Mouse (Mus musculus) adrenal gland, adult 2 months (tissue): ENCODE results near the gene H2-Q10. TPM values are rescaled to one million over a fixed set of nuclear protein-coding genes. Genes with fewer than 3 reads are reported as not detected.
A peak's percentile ranks its signal among the peaks of the same experiment; 100 is the strongest.
"Not testable (repeated sequence)": the region's sequence is repeated elsewhere in the genome, so short reads cannot be mapped to it uniquely, and the experiment has no call there.

Experiments used
- DNase-seq: peaks from one replicate; pipeline ENCODE4 v3.0.0; 2021
- polyA plus RNA-seq: library from polyadenylated mRNA; depleted of rRNA; stranded (reverse); fragments of >200 nt; gene quantifications from 2 replicates; pipeline ENCODE4 v1.2.3, GENCODE M21; 2012
- total RNA-seq, 2 experiments: library from RNA; stranded (reverse); gene quantifications; 2 replicates each; pipeline ENCODE4 v1.2.3; 2021

Gene H2-Q10
- total and polyA plus RNA-seq, 3 experiments = 3.0 to 46.4 (median 11.9) TPM

DNA sequence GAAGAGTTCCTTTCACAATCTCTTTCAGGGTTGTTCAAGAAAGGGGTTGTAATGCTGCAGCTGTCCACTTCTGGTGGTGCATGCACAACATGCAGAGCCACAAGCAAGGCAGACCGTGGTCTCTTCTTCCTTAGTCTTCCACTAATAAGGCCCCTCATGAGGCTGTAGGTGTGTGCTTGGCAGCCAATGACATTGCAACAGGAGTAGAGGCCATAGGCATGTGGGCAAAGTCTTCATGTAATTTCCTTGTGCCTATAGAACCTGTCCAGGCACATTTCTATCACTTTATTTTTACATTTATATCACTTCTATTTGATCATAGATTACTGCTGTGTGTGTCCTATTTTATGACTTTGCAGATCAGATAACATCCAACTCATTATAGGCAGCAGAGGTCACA is 11.6 kb upstream of the H2-Q10 start:
- not testable (repeated sequence) for DNase-seq

GRCm38 (mm10) chr17:35460513-35461341 is 9.2 kb upstream of the H2-Q10 start:
- not testable (repeated sequence) for DNase-seq

- DNase-seq = not testable (repeated sequence)
Observed at GRCm38 (mm10) chr17:35465651-35466050, 4.2 kb upstream of the H2-Q10 start.

- not testable (repeated sequence) for DNase-seq
Observed at GRCm38 (mm10) chr17:35468936-35469335, 953 bp upstream of the H2-Q10 start.

GRCm38 (mm10) chr17:35484066-35484465 is 14.2 kb downstream of the H2-Q10 start:
- DNase-seq = peak; percentile 50

DNA sequence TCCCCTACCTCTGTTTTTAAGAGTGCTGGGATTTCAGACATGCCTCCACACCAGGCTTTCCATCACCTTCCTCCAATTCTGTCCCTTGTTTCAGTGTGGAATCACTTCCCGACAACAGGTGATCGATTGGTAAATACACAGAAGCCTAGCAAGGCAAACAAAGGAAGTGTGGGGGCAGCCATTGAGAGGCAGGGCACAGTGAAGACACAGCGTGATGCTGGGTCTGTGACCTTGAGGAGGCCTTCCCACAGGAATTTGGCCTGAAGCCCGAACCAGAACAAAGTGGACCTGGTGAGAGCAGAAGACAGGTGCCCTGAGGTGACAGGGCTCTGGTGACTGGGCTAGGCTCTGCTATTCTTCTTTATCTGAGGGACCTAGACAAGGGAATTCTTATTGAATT is 15.8 kb downstream of the H2-Q10 start:
- DNase-seq = peak; percentile 20

- DNase-seq = no peak
Observed at GRCm38 (mm10) chr17:35486726-35487125, 16.8 kb downstream of the H2-Q10 start.

DNA sequence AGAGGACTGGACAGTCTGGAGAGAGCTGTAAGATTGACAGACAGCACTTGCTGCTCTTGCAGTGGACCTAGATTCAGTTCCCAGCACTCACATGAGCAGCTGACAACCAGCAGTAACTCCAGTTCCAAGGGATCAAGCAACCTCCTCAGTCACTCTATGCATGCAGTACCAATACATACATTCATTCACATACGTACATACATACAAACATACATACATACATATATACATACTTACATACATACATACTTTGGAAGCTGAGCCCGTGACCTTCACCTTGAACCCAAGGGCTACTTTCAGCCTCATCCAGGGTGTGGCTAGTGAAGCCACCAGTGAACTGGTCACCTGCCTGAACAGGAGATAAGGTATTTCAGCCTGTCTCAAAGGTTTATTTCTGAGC is 18.2 kb downstream of the H2-Q10 start:
- no peak for DNase-seq

DNA sequence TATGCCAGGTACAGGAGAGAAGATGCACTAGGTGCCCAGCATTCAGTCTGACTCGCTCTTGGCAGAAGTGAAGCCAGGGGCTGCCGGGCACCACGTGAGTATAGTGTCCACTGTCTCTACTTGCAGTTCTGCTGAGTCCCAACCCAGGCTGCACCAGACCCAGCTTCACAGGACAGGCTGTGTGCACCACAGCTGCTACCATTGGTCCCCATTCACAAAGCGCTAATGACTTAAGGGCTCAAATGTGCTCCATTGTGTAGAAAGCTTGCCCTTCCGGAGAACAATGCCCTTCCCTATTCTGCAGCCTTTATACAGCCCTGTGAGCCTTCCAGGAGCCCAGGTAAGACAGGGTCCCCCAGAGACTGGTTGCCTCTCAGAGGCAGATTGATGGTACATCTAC is 20.4 kb downstream of the H2-Q10 start:
- DNase-seq = no peak

DNA sequence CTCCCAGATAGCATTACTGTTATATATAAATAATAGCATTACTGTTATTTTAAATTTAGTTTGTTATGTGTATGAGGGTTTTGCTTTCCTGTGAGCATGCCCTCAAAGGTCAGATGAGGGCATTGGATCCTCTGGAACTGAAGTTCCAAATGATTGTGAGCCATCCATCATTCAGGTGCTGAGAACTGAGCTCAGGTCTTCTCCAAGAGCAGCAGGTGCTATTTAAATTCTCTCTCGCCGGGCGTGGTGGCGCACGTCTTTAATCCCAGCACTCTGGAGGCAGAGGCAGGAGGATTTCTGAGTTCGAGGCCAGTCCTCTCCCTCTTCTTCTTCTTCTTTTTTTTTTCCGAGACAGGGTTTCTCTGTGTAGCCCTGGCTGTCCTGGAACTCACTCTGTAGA is 27.2 kb downstream of the H2-Q10 start:
- DNase-seq = no peak

DNA sequence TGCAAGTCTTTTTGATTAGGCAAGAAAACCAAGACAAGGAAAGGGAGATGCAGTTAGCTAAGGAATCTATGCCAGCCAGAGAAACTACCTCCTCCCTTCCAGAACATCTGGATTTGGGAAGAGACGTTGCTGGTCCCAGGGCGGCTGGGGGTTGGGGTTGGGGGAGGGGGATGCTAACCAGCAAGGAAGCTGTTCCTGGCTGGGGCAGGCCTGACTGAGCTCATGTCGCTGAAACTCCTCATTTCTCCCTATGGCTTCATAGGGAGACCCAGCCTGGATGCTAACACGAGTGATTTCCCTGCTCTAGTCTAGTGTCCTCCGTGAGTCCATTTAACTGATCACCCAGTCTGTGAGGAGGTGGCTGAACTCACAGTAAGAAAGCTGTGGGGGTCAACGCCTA is 32.3 kb downstream of the H2-Q10 start:
- no peak for DNase-seq

DNA sequence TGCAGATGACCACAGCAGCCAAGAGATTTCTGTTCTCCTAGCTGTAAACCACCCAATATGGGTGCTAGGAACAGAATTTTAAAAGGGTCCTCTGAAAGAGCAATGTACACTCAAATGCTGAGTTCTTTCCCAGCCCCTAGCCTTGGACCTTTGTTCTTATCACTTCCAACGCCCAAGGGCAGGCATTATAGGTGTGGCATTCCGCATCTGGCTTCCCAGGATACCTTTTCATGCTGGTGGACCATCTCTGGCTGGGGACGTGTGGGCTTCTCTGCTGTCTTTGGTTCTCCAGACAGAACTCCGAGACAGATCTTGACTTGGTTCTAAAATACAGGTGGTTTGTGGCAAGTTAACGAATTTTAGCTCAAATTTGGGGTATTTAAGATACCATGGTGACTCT is 32.9 kb downstream of the H2-Q10 start:
- no peak for DNase-seq

GRCm38 (mm10) chr17:35503849-35504248 is 34.0 kb downstream of the H2-Q10 start:
- no peak for DNase-seq

DNA sequence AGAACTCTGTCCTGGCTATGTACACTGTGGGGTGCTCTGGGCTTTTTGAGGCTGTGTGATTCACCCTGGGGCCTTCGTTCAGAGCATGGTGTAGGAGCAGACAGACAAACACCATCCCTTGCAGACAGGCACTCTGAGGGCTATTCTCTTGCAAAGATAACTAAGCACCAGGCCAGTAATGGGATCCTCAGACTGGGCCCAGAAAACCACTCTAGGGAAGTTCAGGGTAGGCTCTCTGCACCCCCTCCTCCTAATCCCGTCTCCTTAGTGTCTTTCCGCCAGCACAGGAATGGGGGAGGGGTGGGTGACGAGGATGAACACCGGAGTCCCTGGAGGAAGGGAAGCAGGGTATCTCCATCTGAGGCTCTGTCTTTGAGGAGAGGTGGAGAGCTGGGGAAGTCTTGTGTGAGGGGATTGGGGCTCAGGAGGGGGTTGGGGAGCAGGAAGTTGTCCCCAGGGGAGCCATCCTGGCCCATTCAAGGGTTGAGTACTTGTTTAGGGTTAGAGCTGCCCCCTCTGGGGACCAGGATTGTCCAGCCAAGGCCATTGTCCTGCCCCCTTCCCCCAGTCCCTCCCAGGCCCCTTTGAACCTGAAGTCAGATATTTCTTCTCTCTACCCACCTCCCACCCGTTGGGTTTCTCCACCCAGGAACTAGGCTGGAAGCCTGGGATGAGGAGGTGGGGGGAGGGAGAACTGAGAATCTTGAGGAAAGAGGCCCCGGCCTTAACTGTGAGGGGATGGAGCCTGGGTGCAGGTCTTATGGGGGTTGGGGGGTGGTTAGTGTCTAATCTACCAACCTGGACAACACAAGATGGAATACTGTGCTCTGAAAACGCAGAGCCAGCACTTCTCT is 35.0 kb downstream of the H2-Q10 start:
- DNase-seq = no peak

DNA sequence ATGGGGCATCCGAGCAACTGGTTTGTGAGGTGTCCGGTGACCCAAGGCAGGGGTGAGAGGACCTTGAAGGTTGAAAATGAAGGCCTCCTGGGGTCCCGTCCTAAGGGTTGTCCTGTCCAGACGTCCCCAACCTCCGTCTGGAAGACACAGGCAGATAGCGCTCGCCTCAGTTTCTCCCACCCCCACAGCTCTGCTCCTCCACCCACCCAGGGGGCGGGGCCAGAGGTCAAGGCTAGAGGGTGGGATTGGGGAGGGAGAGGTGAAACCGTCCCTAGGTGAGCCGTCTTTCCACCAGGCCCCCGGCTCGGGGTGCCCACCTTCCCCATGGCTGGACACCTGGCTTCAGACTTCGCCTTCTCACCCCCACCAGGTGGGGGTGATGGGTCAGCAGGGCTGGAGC is 35.9 kb downstream of the H2-Q10 start, which contains the start of gene Pou5f1:
Gene Pou5f1 (plus strand): TSS at position 243 of the 400 bp plus-strand sequence.
- no peak for DNase-seq

DNA sequence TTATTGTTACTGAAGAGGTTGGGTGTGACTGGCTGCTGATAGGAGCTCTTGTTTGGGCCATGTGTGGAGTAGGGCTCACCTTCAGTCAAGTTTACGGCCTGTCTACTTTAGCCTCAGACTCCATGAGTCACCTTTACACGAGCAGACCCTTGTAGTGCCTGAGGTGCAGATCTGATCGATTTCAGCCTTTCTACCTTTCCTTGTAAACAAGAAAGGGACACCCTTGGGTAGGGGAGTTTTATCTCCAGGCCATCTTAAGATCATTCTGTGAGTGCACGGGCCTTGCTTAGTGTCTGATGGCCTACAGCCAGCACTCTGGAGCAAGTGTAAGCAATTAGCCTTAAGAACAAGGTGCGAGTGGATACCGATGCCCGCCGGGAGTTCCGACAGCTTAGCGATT is 37.0 kb downstream of the H2-Q10 start:
- DNase-seq = no peak

GRCm38 (mm10) chr17:35507556-35508260 is 37.8 kb downstream of the H2-Q10 start:
- no peak for DNase-seq

GRCm38 (mm10) chr17:35508279-35508678 is 38.4 kb downstream of the H2-Q10 start:
- DNase-seq = not testable (repeated sequence)

DNA sequence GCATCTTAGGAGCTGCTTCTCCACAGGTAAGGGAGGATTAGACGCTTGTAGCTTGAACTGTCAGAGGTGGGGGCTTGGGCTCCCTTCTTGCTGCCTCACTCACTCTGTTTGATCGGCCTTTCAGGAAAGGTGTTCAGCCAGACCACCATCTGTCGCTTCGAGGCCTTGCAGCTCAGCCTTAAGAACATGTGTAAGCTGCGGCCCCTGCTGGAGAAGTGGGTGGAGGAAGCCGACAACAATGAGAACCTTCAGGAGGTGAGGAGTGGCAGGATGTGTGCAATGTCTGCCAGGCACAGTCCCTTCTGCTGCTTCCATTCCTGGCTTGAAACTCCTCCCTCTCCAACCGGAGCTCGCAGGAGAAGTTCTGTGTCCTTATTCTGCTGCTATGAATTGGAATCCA is 39.4 kb downstream of the H2-Q10 start:
- no peak for DNase-seq

DNA sequence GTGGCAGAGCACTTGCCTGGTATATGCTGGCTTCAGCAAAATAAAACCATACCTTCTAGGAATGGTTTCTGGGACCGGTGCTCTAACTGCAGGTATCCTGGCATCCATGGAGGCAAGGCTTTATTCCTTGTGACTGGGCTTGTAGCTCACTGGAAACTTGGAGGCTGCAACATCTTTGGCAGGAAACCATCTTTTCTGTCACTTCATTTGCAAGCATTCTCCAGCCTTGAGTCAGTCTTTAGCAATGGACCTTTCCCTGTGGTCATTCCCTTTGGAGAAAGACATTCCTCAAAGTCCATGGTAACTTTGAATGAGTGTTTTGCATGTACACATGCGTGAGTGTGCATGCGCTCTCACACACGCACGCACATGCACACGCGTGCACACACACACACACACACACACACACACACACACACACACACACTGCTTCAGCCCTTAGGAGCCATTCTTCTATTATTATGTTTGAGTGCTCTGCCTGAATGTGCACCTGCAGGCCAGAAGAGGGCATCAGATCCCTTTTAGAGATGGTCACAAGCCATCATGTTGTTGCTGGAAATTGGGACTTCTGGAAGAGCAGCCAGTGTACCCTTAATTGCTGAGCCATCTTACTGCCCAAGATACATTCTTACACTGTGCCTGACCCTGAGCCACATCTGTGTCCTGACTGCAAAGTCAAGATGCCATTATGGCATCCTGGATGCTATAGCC is 43.2 kb downstream of the H2-Q10 start:
- no peak for DNase-seq

DNA sequence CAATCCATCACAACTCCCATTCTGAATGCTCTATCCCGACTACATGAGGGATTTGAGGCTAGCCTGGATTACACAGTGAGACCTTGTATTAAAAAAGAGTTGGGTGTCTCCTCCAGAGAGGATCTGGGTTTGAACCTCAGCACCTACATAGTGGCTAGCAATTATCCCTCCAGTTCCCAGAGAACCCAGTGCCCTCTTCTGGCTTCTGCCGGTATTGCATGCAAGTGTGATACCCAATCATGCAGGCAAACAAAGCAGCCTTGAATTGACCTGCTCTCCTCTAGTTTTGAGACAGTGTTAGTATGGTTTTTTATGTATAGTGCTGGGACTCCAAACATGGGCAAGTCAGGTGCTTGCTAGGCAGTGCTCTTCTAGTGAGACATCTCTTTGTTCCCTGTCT is 44.0 kb downstream of the H2-Q10 start:
- peak; percentile 58 for DNase-seq

GRCm38 (mm10) chr17:35514756-35515155 is 44.9 kb downstream of the H2-Q10 start:
- no peak for DNase-seq
